Mouse (Mus musculus): ENCODE data around the gene Hmgn3. TPM values are rescaled to one million over a fixed set of nuclear protein-coding genes. Genes with fewer than 3 reads are reported as not detected.

The Hmgn3 gene
- total and polyA plus RNA-seq, 3 experiments, result 5.7 to 7.4 (median 6.2) TPM

DNA sequence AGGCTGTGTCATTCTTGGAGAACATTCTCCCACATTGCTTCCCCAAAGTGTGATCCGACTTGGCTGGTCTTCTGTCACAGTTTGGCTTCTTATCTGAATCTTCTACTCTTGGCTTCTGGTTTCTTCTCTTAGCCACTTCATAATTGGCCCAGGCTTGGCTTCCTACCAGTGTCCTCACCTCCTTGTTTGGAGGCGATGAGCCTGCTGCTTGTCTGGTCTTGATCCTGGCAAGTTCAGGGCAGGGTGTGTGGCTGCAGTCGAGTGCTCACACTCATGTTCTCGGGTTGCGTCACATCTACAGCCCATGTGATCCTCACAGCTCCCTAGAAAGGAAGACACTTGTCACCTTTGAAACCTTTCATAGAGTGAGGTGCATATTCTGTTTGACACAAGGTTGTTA is 78.2 kb downstream of the Hmgn3 start:
- 44% methylated on average over 5 of the region's 5 CpGs for WGBS
- no peak for TF ChIP-seq CTCF (IDR thresholded peaks at IDR 0.05)
- TF ChIP-seq EP300 (IDR thresholded peaks at IDR 0.05; ENCODE audit: insufficient read depth, low read depth, low read length), result 0 out of 2 replicates have a peak, but pooled peaks have one; percentile 8
- Histone ChIP-seq H3K36me3 (ENCODE audit: control insufficient read depth, insufficient read depth, low read length) (no peaks in the 10 kb centered on the region), H3K4me3 (no peak overlapping the region), H3K4me1 (ENCODE audit: control insufficient read depth, insufficient read depth, low read length) (no peaks in the 10 kb centered on the region), H3K27me3 (ENCODE audit: control insufficient read depth, insufficient read depth, low read length) (no peaks in the 10 kb centered on the region), H3K9ac (ENCODE audit: low read depth, low read length) (no peak overlapping the region), H3K79me2 (replicated peaks; ENCODE audit: control insufficient read depth, insufficient read depth, low read length) (no peaks in the 10 kb centered on the region), H3K27ac (no peak overlapping the region)
- intact Hi-C loops (cut with DNase I), result no loop called here
- peak in 1 of 2 experiments; percentile 9 for DNase-seq

DNA sequence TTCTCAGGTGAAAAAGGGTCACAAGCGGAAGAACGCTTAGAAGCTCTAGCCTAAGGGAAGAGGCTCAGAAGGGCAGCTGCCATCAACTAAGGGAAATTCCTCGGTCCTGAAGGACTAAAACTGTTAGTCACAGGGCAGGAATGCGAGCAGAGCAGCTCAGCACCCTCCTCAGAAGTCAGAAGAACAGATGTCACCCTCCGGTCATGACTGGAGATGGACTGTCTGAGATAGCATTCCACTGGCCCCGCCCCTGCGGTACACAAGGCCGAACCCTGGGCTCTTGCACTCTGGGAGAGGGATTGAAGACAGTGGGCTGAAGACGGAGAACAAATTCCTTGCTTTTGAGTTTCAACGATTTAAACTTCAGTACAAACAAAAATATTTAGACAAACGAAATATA is 85.2 kb downstream of the Hmgn3 start:
- Histone ChIP-seq H3K9ac (ENCODE audit: low read depth, low read length) (no peak overlapping the region), H3K79me2 (replicated peaks; ENCODE audit: control insufficient read depth, insufficient read depth, low read length) (no peaks in the 10 kb centered on the region), H3K27ac (no peak overlapping the region), H3K36me3 (ENCODE audit: control insufficient read depth, insufficient read depth, low read length) (no peaks in the 10 kb centered on the region), H3K4me3 (no peak overlapping the region), H3K27me3 (ENCODE audit: control insufficient read depth, insufficient read depth, low read length) (no peaks in the 10 kb centered on the region), H3K4me1 (ENCODE audit: control insufficient read depth, insufficient read depth, low read length) (no peaks in the 10 kb centered on the region; the same call in 1 of the 2 replicates)
- 63% methylated on average over 11 of the region's 11 CpGs for WGBS
- intact Hi-C loops (cut with DNase I), result no loop called here
- TF ChIP-seq POLR2A (IDR thresholded peaks at IDR 0.05; ENCODE audit: insufficient read depth, low read depth, low read length), result no peak
- no peak for TF ChIP-seq CTCF (IDR thresholded peaks at IDR 0.05)
- no peak for TF ChIP-seq EP300 (IDR thresholded peaks at IDR 0.05; ENCODE audit: insufficient read depth, low read depth, low read length)
- DNase-seq, result no peak

Other genes starting within 250 kb of the Hmgn3 start
- gene Phip, start 171.2 kb downstream of the Hmgn3 start, total RNA-seq (2021), result 10 to 100 TPM; 29.0 to 29.3 TPM
- gene Phip, start 171.2 kb downstream of the Hmgn3 start, polyA plus RNA-seq (2012; rRNA removed), result 2.6 and 6.4 TPM in 2 replicates

Measured in heart, adult 2 months (tissue).